Mouse (Mus musculus): ENCODE measurements around the gene Bnc2. TPM values are rescaled to one million over a fixed set of nuclear protein-coding genes. Genes with fewer than 3 reads are reported as not detected.

Bnc2 gene
- total RNA-seq (2023), result 1.9 TPM

GRCm38 (mm10) chr4:84675171-84675973 is at the start of gene Bnc2:
TSS of gene Bnc2 (minus strand) at chr4:84675275.

Other genes starting within 250 kb of the Bnc2 start
- gene Cntln, start 209.0 kb upstream of the Bnc2 start, total RNA-seq (2023), result 1.0 TPM